Mouse (Mus musculus) midbrain, embryonic 13.5 days (tissue): ENCODE data around the gene Tor1aip2. TPM values are rescaled to one million over a fixed set of nuclear protein-coding genes. Genes with fewer than 3 reads are reported as not detected.

Source experiments
- ATAC-seq: fragments of 200-750 bp; cut with Nextera tagmentation; 2 replicates; pipeline ENCODE4 v1.8.0; 2017; ENCODE audit warnings: mild to moderate bottlenecking, moderate TSS enrichment, moderate library complexity
- H3K27ac ChIP-seq: fragments of 300-500 bp; sonication (generic); 2 replicates; pipeline ENCODE4 v1.5.1; 2015; ENCODE audit warnings: inconsistent platforms, mild to moderate bottlenecking, moderate library complexity
- H3K27me3 ChIP-seq: fragments of 300-500 bp; sonication (generic); 2 replicates; pipeline ENCODE4 v1.6.1; 2015; ENCODE audit warnings: mild to moderate bottlenecking, inconsistent platforms
- H3K36me3 ChIP-seq: fragments of 300-500 bp; sonication (generic); 2 replicates; pipeline ENCODE4 v1.6.1; 2015; ENCODE audit warnings: mild to moderate bottlenecking, inconsistent platforms
- H3K4me1 ChIP-seq: fragments of 300-500 bp; sonication (generic); replicated peaks from 2 replicates; pipeline ENCODE4 v1.6.1; 2015; ENCODE audit warnings: inconsistent platforms
- H3K4me2 ChIP-seq: fragments of 300-500 bp; sonication (generic); replicated peaks from 2 replicates; pipeline ENCODE4 v1.6.1; 2015; ENCODE audit warnings: moderate library complexity, mild to moderate bottlenecking, inconsistent platforms
- H3K4me3 ChIP-seq: fragments of 300-500 bp; sonication (generic); replicated peaks from 2 replicates; pipeline ENCODE4 v1.5.1; 2015; ENCODE audit warnings: mild to moderate bottlenecking, inconsistent platforms
- H3K9ac ChIP-seq: fragments of 300-500 bp; sonication (generic); replicated peaks from 2 replicates; pipeline ENCODE4 v1.6.1; 2015; ENCODE audit warnings: mild to moderate bottlenecking, inconsistent platforms
- H3K9me3 ChIP-seq: fragments of 300-500 bp; sonication (generic); 2 replicates; pipeline ENCODE4 v1.6.1; 2016; ENCODE audit warnings: mild to moderate bottlenecking, inconsistent platforms
- WGBS: fragments of 180-500 bp; shearing (Covaris S2); methylation state at CpG from one replicate; pipeline ENCODE4 v1.1.7; 2015; 5-methylcytosine and 5-hydroxymethylcytosine counted together
- polyA plus RNA-seq: library from polyadenylated mRNA; unstranded; fragments of >200 nt; fragmentation: Nextera tagmentation; extraction: Ambion mirVana; gene quantifications from 2 replicates; pipeline ENCODE4 v1.2.1, GENCODE M21; 2015

Tor1aip2 gene
- polyA plus RNA-seq, 1 experiment from 2014 or later = 73.3 TPM

GRCm38 (mm10) chr1:156087586-156087985 lies 52.4 kb downstream of the Tor1aip2 start:
- Histone ChIP-seq H3K27me3 (no peaks in the 10 kb centered on the region), H3K4me2 (no peak overlapping the region), H3K36me3 (no peaks in the 10 kb centered on the region), H3K4me1 (peaks cover 15% of the 10 kb centered on the region), H3K27ac (no peak overlapping the region), H3K9me3 (no peaks in the 10 kb centered on the region), H3K4me3 (no peak overlapping the region), H3K9ac (no peak overlapping the region)
- 82% methylated on average over 5 of the region's 5 CpGs for WGBS
- ATAC-seq = no peak

GRCm38 (mm10) chr1:156089561-156089960 lies 54.4 kb downstream of the Tor1aip2 start:
- Histone ChIP-seq H3K4me1 (peaks cover 15% of the 10 kb centered on the region), H3K9me3 (no peaks in the 10 kb centered on the region), H3K27me3 (no peaks in the 10 kb centered on the region), H3K27ac (no peak overlapping the region; the same call in 1 of the 2 replicates), H3K9ac (no peak overlapping the region), H3K4me2 (no peak overlapping the region), H3K36me3 (no peaks in the 10 kb centered on the region), H3K4me3 (no peak overlapping the region)
- no peak; the same call in 1 of the 2 replicates for ATAC-seq
- 78% methylated on average over 8 of the region's 8 CpGs for WGBS

- no peaks in the 10 kb centered on the region for H3K9me3 ChIP-seq
- H3K9ac ChIP-seq = no peak overlapping the region
- 35% methylated on average over 4 of the region's 4 CpGs for WGBS
- peak overlapping the region; percentile 19; the same call in 1 of the 2 replicates for H3K27ac ChIP-seq
- H3K36me3 ChIP-seq = no peaks in the 10 kb centered on the region
- H3K4me1 ChIP-seq = peaks cover 15% of the 10 kb centered on the region
- peak; percentile 81 for ATAC-seq
- H3K27me3 ChIP-seq = no peaks in the 10 kb centered on the region
- H3K4me2 ChIP-seq = no peak overlapping the region
- no peak overlapping the region for H3K4me3 ChIP-seq
Measured at GRCm38 (mm10) chr1:156090042-156090441, 54.8 kb downstream of the Tor1aip2 start.

GRCm38 (mm10) chr1:156091811-156092210 lies 56.6 kb downstream of the Tor1aip2 start:
- 91% methylated on average over 4 of the region's 4 CpGs for WGBS
- H3K4me1 ChIP-seq = peaks cover 15% of the 10 kb centered on the region
- no peak overlapping the region for H3K4me3 ChIP-seq
- H3K9ac ChIP-seq = no peak overlapping the region
- no peaks in the 10 kb centered on the region for H3K9me3 ChIP-seq
- no peaks in the 10 kb centered on the region for H3K27me3 ChIP-seq
- H3K27ac ChIP-seq = no peak overlapping the region
- ATAC-seq = no peak
- H3K4me2 ChIP-seq = no peak overlapping the region
- no peaks in the 10 kb centered on the region for H3K36me3 ChIP-seq

GRCm38 (mm10) chr1:156103763-156104162 lies 68.6 kb downstream of the Tor1aip2 start:
- no peak overlapping the region for H3K4me3 ChIP-seq
- H3K36me3 ChIP-seq = no peaks in the 10 kb centered on the region; the same call in 1 of the 2 replicates
- no peak overlapping the region for H3K27ac ChIP-seq
- H3K9me3 ChIP-seq = peaks cover 18% of the 10 kb centered on the region; the same call in 1 of the 2 replicates
- peaks cover 8% of the 10 kb centered on the region; the same call in 1 of the 2 replicates for H3K4me1 ChIP-seq
- no peak overlapping the region for H3K4me2 ChIP-seq
- ATAC-seq = no peak
- H3K9ac ChIP-seq = no peak overlapping the region
- WGBS = 98% methylated on average over 2 of the region's 2 CpGs
- H3K27me3 ChIP-seq = no peaks in the 10 kb centered on the region

- ATAC-seq = no peak
- H3K27me3 ChIP-seq = no peaks in the 10 kb centered on the region
- H3K9ac ChIP-seq = no peak overlapping the region
- no peak overlapping the region for H3K4me3 ChIP-seq
- H3K9me3 ChIP-seq = peaks cover 14% of the 10 kb centered on the region; the same call in 1 of the 2 replicates
- no peak overlapping the region for H3K4me2 ChIP-seq
- peaks cover 11% of the 10 kb centered on the region; the same call in 1 of the 2 replicates for H3K4me1 ChIP-seq
- no peak overlapping the region for H3K27ac ChIP-seq
- H3K36me3 ChIP-seq = no peaks in the 10 kb centered on the region; the same call in 1 of the 2 replicates
- 81% methylated on average over 2 of the region's 2 CpGs for WGBS
Measured at GRCm38 (mm10) chr1:156105381-156105780, 70.2 kb downstream of the Tor1aip2 start.

GRCm38 (mm10) chr1:156107424-156107823 lies 72.2 kb downstream of the Tor1aip2 start:
- H3K4me1 ChIP-seq = peaks cover 23% of the 10 kb centered on the region
- ATAC-seq = no peak
- no peak overlapping the region for H3K27ac ChIP-seq
- no peaks in the 10 kb centered on the region for H3K27me3 ChIP-seq
- no peak overlapping the region for H3K9ac ChIP-seq
- H3K36me3 ChIP-seq = no peaks in the 10 kb centered on the region
- no peak overlapping the region for H3K4me2 ChIP-seq
- peaks cover 8% of the 10 kb centered on the region; the same call in 1 of the 2 replicates for H3K9me3 ChIP-seq
- WGBS = 92% methylated on average over 2 of the region's 2 CpGs
- no peak overlapping the region for H3K4me3 ChIP-seq

GRCm38 (mm10) chr1:156108400-156108799 lies 73.2 kb downstream of the Tor1aip2 start:
- Histone ChIP-seq H3K27ac (no peak overlapping the region), H3K9ac (no peak overlapping the region), H3K36me3 (no peaks in the 10 kb centered on the region), H3K27me3 (no peaks in the 10 kb centered on the region), H3K4me2 (no peak overlapping the region), H3K4me1 (peaks cover 24% of the 10 kb centered on the region), H3K9me3 (peaks cover 8% of the 10 kb centered on the region; the same call in 1 of the 2 replicates), H3K4me3 (no peak overlapping the region)
- WGBS = 34% methylated on average over 10 of the region's 10 CpGs
- ATAC-seq = no peak

GRCm38 (mm10) chr1:156111090-156111489 lies 75.9 kb downstream of the Tor1aip2 start:
- Histone ChIP-seq H3K27me3 (no peaks in the 10 kb centered on the region), H3K4me1 (peaks cover 31% of the 10 kb centered on the region), H3K9ac (no peak overlapping the region), H3K27ac (no peak overlapping the region), H3K36me3 (no peaks in the 10 kb centered on the region), H3K4me3 (no peak overlapping the region), H3K4me2 (no peak overlapping the region), H3K9me3 (no peaks in the 10 kb centered on the region)
- 78% methylated on average over 9 of the region's 9 CpGs for WGBS
- ATAC-seq = no peak

GRCm38 (mm10) chr1:156111728-156112127 lies 76.5 kb downstream of the Tor1aip2 start:
- Histone ChIP-seq H3K9ac (no peak overlapping the region), H3K4me1 (peaks cover 29% of the 10 kb centered on the region), H3K27me3 (no peaks in the 10 kb centered on the region; the same call in 1 of the 2 replicates), H3K4me3 (no peak overlapping the region), H3K9me3 (no peaks in the 10 kb centered on the region), H3K36me3 (no peaks in the 10 kb centered on the region), H3K4me2 (peak overlapping the region; percentile 27), H3K27ac (peak overlapping the region; percentile 51; the same call in 1 of the 2 replicates)
- 27% methylated on average over 12 of the region's 12 CpGs for WGBS
- peak; percentile 57 for ATAC-seq

GRCm38 (mm10) chr1:156112142-156112541 lies 76.9 kb downstream of the Tor1aip2 start:
- Histone ChIP-seq H3K27ac (no peak overlapping the region), H3K4me1 (peaks cover 29% of the 10 kb centered on the region), H3K4me3 (no peak overlapping the region), H3K4me2 (peak overlapping the region; percentile 27), H3K36me3 (no peaks in the 10 kb centered on the region), H3K9me3 (no peaks in the 10 kb centered on the region), H3K9ac (no peak overlapping the region), H3K27me3 (no peaks in the 10 kb centered on the region; the same call in 1 of the 2 replicates)
- no peak for ATAC-seq
- WGBS = 54% methylated on average over 7 of the region's 7 CpGs

GRCm38 (mm10) chr1:156113884-156114499 lies 78.8 kb downstream of the Tor1aip2 start:
- H3K4me1 ChIP-seq = peaks cover 22% of the 10 kb centered on the region
- no peaks in the 10 kb centered on the region for H3K36me3 ChIP-seq
- 88% methylated on average over 8 of the region's 8 CpGs for WGBS
- H3K27ac ChIP-seq = no peak overlapping the region
- ATAC-seq = no peak
- H3K9ac ChIP-seq = no peak overlapping the region
- H3K4me2 ChIP-seq = no peak overlapping the region
- H3K4me3 ChIP-seq = no peak overlapping the region
- H3K9me3 ChIP-seq = no peaks in the 10 kb centered on the region
- no peaks in the 10 kb centered on the region; the same call in 1 of the 2 replicates for H3K27me3 ChIP-seq
